Mouse (Mus musculus) CH12.LX (cell line): ENCODE measurements around the gene Rad9a. TPM values are rescaled to one million over a fixed set of nuclear protein-coding genes. Genes with fewer than 3 reads are reported as not detected.

ENCODE experiments used
- DNase-seq: peaks from one replicate; pipeline ENCODE4 v3.0.0-alpha.2; 2013; ENCODE audit errors: extremely low read depth
- H3K27ac ChIP-seq: 2 replicates; pipeline ENCODE4 v1.5.1; 2012; ENCODE audit warnings: low read depth, mild to moderate bottlenecking, control low read depth, moderate library complexity; ENCODE audit not compliant: insufficient read depth
- H3K27me3 ChIP-seq: replicated peaks from 2 replicates; pipeline ENCODE3; 2012; ENCODE audit warnings: inconsistent platforms
- H3K36me3 ChIP-seq, 2 experiments: replicated peaks in 1 of 2; 2 replicates each; pipeline versions ENCODE3 to v1.6.1; 2012; ENCODE audit warnings: inconsistent platforms in 1 of 2, low read length in 1 of 2, mild to moderate bottlenecking in 1 of 2, mixed read lengths in 1 of 2, moderate library complexity in 1 of 2; ENCODE audit not compliant: control insufficient read depth in 1 of 2, insufficient read depth in 1 of 2
- H3K4me1 ChIP-seq, 2 experiments: 2 replicates each; pipeline ENCODE4 v1.6.1; 2012; ENCODE audit warnings: inconsistent platforms in 1 of 2, moderate library complexity in 1 of 2; ENCODE audit not compliant: insufficient read depth in 2 of 2, control insufficient read depth in 1 of 2
- H3K4me2 ChIP-seq: 2 replicates; pipeline ENCODE4 v1.6.1; 2012; ENCODE audit warnings: low read depth, mild to moderate bottlenecking, control low read depth; ENCODE audit not compliant: poor library complexity, insufficient read depth, severe bottlenecking
- H3K4me3 ChIP-seq, 3 experiments: fragments of 150-350 bp in 1 of 3; sonication (generic) in 1 of 3; replicated peaks in 1 of 3; 2 replicates each; pipeline versions ENCODE3 to v1.5.1; 2011 to 2012; ENCODE audit warnings: low read depth in 2 of 3, low read length in 2 of 3, mild to moderate bottlenecking in 2 of 3, moderate library complexity in 2 of 3, control low read depth in 1 of 3, improper control_type of control experiment in 1 of 3, inconsistent platforms in 1 of 3, mixed read lengths in 1 of 3; ENCODE audit not compliant: poor library complexity in 1 of 3
- H3K79me2 ChIP-seq: replicated peaks from 2 replicates; pipeline ENCODE4 v1.6.1; 2012; ENCODE audit warnings: mild to moderate bottlenecking, moderate library complexity; ENCODE audit not compliant: control insufficient read depth, poor library complexity, insufficient read depth, severe bottlenecking; ENCODE audit errors: extremely low read depth
- H3K9ac ChIP-seq: 2 replicates; pipeline ENCODE4 v1.6.1; 2012; ENCODE audit warnings: low read depth, mild to moderate bottlenecking, control low read depth, moderate library complexity; ENCODE audit not compliant: insufficient read depth
- H3K9me3 ChIP-seq: replicated peaks from 2 replicates; pipeline ENCODE3; 2012; ENCODE audit warnings: low read length, inconsistent platforms, mixed read lengths
- CHD1 ChIP-seq: IDR thresholded peaks from 2 replicates; pipeline ENCODE4 v1.6.1; 2012; ENCODE audit warnings: low read depth, low read length, improper control_type of control experiment, inconsistent platforms
- CHD2 ChIP-seq: IDR thresholded peaks from 2 replicates; pipeline ENCODE4 v1.6.1; 2011; ENCODE audit warnings: low read length, improper control_type of control experiment
- CTCF ChIP-seq, 2 experiments: IDR thresholded peaks in 1 of 2; conservative IDR thresholded peaks in 1 of 2; 2 replicates each; pipeline ENCODE4 v1.5.1; 2011 to 2012; ENCODE audit warnings: low read depth in 2 of 2, low read length in 2 of 2, improper control_type of control experiment in 1 of 2, inconsistent platforms in 1 of 2, mild to moderate bottlenecking in 1 of 2, moderate library complexity in 1 of 2
- ELF1 ChIP-seq: IDR thresholded peaks from 2 replicates; pipeline ENCODE4 v1.6.1; 2014; ENCODE audit warnings: low read depth, mild to moderate bottlenecking, inconsistent platforms, low read length, improper control_type of control experiment
- EP300 ChIP-seq: IDR thresholded peaks from 2 replicates; pipeline ENCODE4 v1.6.1; 2011; ENCODE audit warnings: low read length, improper control_type of control experiment
- ETS1 ChIP-seq: conservative IDR thresholded peaks from 2 replicates; pipeline ENCODE4 v1.6.1; 2012; ENCODE audit warnings: low read depth, mild to moderate bottlenecking, inconsistent platforms, low read length, improper control_type of control experiment, moderate library complexity
- HCFC1 ChIP-seq: IDR thresholded peaks from 2 replicates; pipeline ENCODE4 v1.6.1; 2012; ENCODE audit warnings: low read depth, mild to moderate bottlenecking, inconsistent platforms, low read length, improper control_type of control experiment
- IRF4 ChIP-seq: IDR thresholded peaks from 2 replicates; pipeline ENCODE4 v1.6.1; 2014; ENCODE audit warnings: low read depth, mild to moderate bottlenecking, inconsistent platforms, low read length, improper control_type of control experiment
- JUND ChIP-seq: conservative IDR thresholded peaks from 2 replicates; pipeline ENCODE4 v1.6.1; 2011; ENCODE audit warnings: low read depth, low read length, improper control_type of control experiment
- KAT2A ChIP-seq: IDR thresholded peaks from 2 replicates; pipeline ENCODE4 v1.6.1; 2012; ENCODE audit warnings: low read length, improper control_type of control experiment, inconsistent platforms; ENCODE audit not compliant: insufficient replicate concordance
- MAFK ChIP-seq: IDR thresholded peaks from 2 replicates; pipeline ENCODE4 v1.6.1; 2011; ENCODE audit warnings: low read length, improper control_type of control experiment; ENCODE audit not compliant: insufficient replicate concordance
- MAZ ChIP-seq: IDR thresholded peaks from 2 replicates; pipeline ENCODE4 v1.6.1; 2012; ENCODE audit warnings: low read depth, mild to moderate bottlenecking, inconsistent platforms, low read length, improper control_type of control experiment, moderate library complexity
- MEF2A ChIP-seq: IDR thresholded peaks from 2 replicates; pipeline ENCODE4 v1.6.1; 2014; ENCODE audit warnings: low read depth, mild to moderate bottlenecking, inconsistent platforms, low read length, improper control_type of control experiment, borderline replicate concordance
- MXI1 ChIP-seq: IDR thresholded peaks from 2 replicates; pipeline ENCODE4 v1.6.1; 2011; ENCODE audit warnings: mild to moderate bottlenecking, low read depth, low read length, improper control_type of control experiment
- MYC ChIP-seq: IDR thresholded peaks from 2 replicates; pipeline ENCODE4 v1.6.1; 2011; ENCODE audit warnings: low read depth, mild to moderate bottlenecking, improper control_type of control experiment, low read length
- NELFE ChIP-seq: IDR thresholded peaks from 2 replicates; pipeline ENCODE4 v1.6.1; 2011; ENCODE audit warnings: low read depth, low read length, improper control_type of control experiment
- NRF1 ChIP-seq: IDR thresholded peaks from 2 replicates; pipeline ENCODE4 v1.6.1; 2014; ENCODE audit warnings: low read depth, mild to moderate bottlenecking, inconsistent platforms, low read length, improper control_type of control experiment, moderate library complexity
- PAX5 ChIP-seq: IDR thresholded peaks from 2 replicates; pipeline ENCODE4 v1.6.1; 2012; ENCODE audit warnings: low read length, inconsistent platforms, mixed read lengths
- POLR2A ChIP-seq: IDR thresholded peaks from 2 replicates; pipeline ENCODE4 v1.6.1; 2011; ENCODE audit warnings: low read depth, mild to moderate bottlenecking, improper control_type of control experiment, low read length
- POLR2AphosphoS2 ChIP-seq: IDR thresholded peaks from 2 replicates; pipeline ENCODE4 v1.6.1; 2011; ENCODE audit warnings: low read depth, low read length, improper control_type of control experiment
- RCOR1 ChIP-seq: conservative IDR thresholded peaks from 2 replicates; pipeline ENCODE4 v1.6.1; 2012; ENCODE audit warnings: low read depth, mild to moderate bottlenecking, inconsistent platforms, low read length, improper control_type of control experiment
- SIN3A ChIP-seq: IDR thresholded peaks from 2 replicates; pipeline ENCODE4 v1.6.1; 2012; ENCODE audit warnings: low read length, improper control_type of control experiment, inconsistent platforms
- TBP ChIP-seq: conservative IDR thresholded peaks from 2 replicates; pipeline ENCODE4 v1.6.1; 2011; ENCODE audit warnings: low read depth, low read length, improper control_type of control experiment
- TCF12 ChIP-seq: IDR thresholded peaks from 2 replicates; pipeline ENCODE4 v1.6.1; 2014; ENCODE audit warnings: low read depth, mild to moderate bottlenecking, inconsistent platforms, low read length, improper control_type of control experiment
- USF1 ChIP-seq: IDR thresholded peaks from 2 replicates; pipeline ENCODE4 v1.6.1; 2014; ENCODE audit warnings: low read depth, mild to moderate bottlenecking, inconsistent platforms, low read length, improper control_type of control experiment
- USF2 ChIP-seq: conservative IDR thresholded peaks from 2 replicates; pipeline ENCODE4 v1.6.1; 2011; ENCODE audit warnings: low read depth, low read length, improper control_type of control experiment
- ZKSCAN1 ChIP-seq: IDR thresholded peaks from 2 replicates; pipeline ENCODE4 v1.6.1; 2012; ENCODE audit warnings: low read depth, inconsistent platforms, low read length, improper control_type of control experiment, borderline replicate concordance
- ZMIZ1 ChIP-seq: IDR thresholded peaks from 2 replicates; pipeline ENCODE4 v1.6.1; 2012; ENCODE audit warnings: low read depth, mild to moderate bottlenecking, inconsistent platforms, low read length, improper control_type of control experiment
- ZNF384 ChIP-seq: IDR thresholded peaks from 2 replicates; pipeline ENCODE4 v1.6.1; 2012; ENCODE audit warnings: low read depth, low read length, improper control_type of control experiment, inconsistent platforms
- dilution Hi-C: fragments of 300-500 bp; cut with MboI; formaldehyde crosslinking; loops from 2 replicates; pipeline ENCODE4 v1.14.3; 2020; ENCODE audit warnings: low sequenced_read_pairs; ENCODE audit not compliant: extremely low pct_unique_long_range_greater_than_20kb, extremely low pct_ligation_motif_present
- in situ Hi-C: fragments of 300-500 bp; cut with MboI; formaldehyde crosslinking; loops from 3 replicates; pipeline ENCODE4 v1.14.3; 2019; ENCODE audit warnings: low sequenced_read_pairs, low pct_ligation_motif_present, low pct_unique_long_range_greater_than_20kb, mixed read lengths
- polyA plus RNA-seq: library from polyadenylated mRNA; unstranded; fragments of >175 nt; gene quantifications from 2 replicates; pipeline ENCODE4 v1.2.1, GENCODE M21; 2012; ENCODE audit warnings: low read depth; ENCODE audit not compliant: insufficient read length
- total RNA-seq, 2 experiments: library from RNA; depleted of rRNA; stranded (reverse); fragments of 300-350 nt in 1 of 2; fragments of >200 nt in 1 of 2; gene quantifications; 2 replicates each; pipeline ENCODE4 v1.2.3; 2012 to 2014

Gene Rad9a
- total and polyA plus RNA-seq, 3 experiments, result 14.3 to 20.5 (median 20.0) TPM

DNA sequence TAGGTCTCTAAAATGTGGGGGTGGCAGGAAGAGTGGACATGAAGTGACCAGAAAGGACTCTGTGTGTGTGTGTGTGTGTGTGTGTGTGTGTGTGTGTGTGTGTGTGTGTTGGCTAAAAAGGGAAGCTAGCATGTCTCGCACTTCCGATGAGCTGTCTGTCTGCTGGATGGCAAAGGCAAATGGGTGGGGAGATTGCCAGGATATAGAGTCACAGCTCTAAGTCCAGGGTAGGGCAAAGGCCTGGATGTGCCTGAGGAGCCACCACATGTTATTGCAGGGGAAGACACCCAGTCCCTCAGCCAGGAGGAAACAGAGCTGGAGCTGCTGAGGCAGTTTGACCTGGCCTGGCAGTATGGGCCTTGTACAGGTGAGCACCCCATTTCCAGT is 30.7 kb upstream of the Rad9a start:
- DNase-seq, result peak; percentile 33
- H3K4me1 ChIP-seq, result peaks cover 24 to 53% of the 10 kb centered on the region in 2 experiments
- in situ Hi-C loops, result no loop called here

DNA sequence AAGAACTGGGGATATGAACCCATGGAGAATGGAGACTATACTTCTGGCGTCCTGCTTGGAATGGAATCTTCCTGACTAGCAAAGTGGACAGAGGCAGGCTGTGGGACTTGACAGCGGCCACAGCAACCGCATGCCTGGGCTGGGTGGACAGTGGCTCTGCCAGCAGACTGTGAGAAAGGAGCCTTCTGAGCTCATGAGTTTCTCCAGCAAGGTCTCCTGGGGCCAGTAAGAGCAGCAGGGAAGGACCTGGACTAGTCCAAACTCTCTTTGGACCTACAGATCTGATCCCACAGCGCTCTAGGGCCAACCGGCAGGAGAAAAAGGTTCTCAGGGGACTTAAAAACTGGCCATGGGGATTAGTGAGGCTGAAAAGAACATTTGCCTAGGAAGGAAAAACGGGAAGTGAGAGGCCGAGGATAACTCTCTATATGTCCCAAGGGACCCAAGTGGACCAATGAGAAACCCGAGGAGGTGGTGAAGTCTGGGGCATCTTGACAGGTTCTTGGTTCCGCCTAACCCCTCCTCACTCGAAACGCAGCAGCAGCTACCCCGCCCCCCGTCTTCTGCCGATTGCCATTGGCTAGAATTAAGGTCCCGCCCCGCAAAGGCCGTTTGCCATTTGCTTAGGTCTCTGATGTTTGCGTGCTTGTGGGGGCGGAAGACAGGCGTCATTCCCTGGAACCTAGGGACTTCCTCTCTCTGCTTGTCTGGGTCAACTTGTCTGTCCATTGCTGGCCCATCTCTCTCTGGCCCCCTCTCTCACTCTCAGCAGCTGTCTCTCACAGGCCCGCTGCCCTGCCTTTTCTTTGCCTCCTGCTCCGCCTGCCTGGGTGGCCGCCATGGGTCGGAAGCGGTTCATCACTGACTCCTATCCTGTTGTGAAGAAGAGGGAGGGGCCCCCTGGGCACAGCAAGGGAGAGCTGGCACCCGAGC is 30.1 kb upstream of the Rad9a start, which contains the start of gene Pold4:
Pold4 (plus strand) TSS at position 647 of the 933 bp plus-strand sequence.
- Histone ChIP-seq H3K9me3 (no peaks in the 10 kb centered on the region), H3K27ac (peak within 1 kb of the TSS; percentile 88), H3K27me3 (peaks cover 8% of the 10 kb centered on the region), H3K4me2 (peak within 1 kb of the TSS; percentile 95), H3K4me3 (peak within 1 kb of the TSS; percentile 63 to 75 (median 68)), H3K9ac (peak within 1 kb of the TSS; percentile 82), H3K4me1 (peaks cover 24 to 57% of the 10 kb centered on the region in 2 experiments), H3K79me2 (no peaks in the 10 kb centered on the region), H3K36me3 (peaks cover 0 to 5% of the 10 kb centered on the region in 2 experiments)
- TF ChIP-seq TCF12 (peak; percentile 79), SIN3A (peak; percentile 72), IRF4 (peak; percentile 97), NRF1 (0 out of 2 replicates have a peak, but pooled peaks have one; percentile 3), ZNF384 (no peak), MAZ (peak; percentile 76; the same call in 1 of the 2 replicates), MEF2A (peak; percentile 85), POLR2AphosphoS2 (peak; percentile 80; the same call in 1 of the 2 replicates), EP300 (peak; percentile 91), ZKSCAN1 (no peak), TBP (no peak; the same call in 1 of the 2 replicates), MAFK (peak; percentile 85), USF1 (no peak), CHD1 (0 out of 2 replicates have a peak, but pooled peaks have one; percentile 43), JUND (peak; percentile 28; the same call in 1 of the 2 replicates), ELF1 (peak; percentile 88), CHD2 (peak; percentile 79), HCFC1 (peak; percentile 67), ETS1 (peak; percentile 88), ZMIZ1 (peak; percentile 43; the same call in 1 of the 2 replicates), RCOR1 (peak; percentile 95), NELFE (peak; percentile 76), MYC (0 out of 2 replicates have a peak, but pooled peaks have one; percentile 23), POLR2A (peak; percentile 64; the same call in 1 of the 2 replicates), MXI1 (peak; percentile 48; the same call in 1 of the 2 replicates), KAT2A (peak; percentile 86; the same call in 1 of the 2 replicates), PAX5 (no peak), CTCF (conservative IDR thresholded peaks at IDR 0.05 in 1 of 2, IDR thresholded peaks at IDR 0.05 in 1 of 2; ENCODE audit: low read depth in 2 of 2, low read length in 2 of 2) (no peak)
- in situ Hi-C loops (no loop called here), dilution Hi-C loops (no loop called here)
- peak; percentile 99 for DNase-seq

More for the DNA sequence above, 30.7 kb upstream of the Rad9a start:
- H3K9me3 ChIP-seq, result no peaks in the 10 kb centered on the region
- peak overlapping the region; percentile 63 to 75 (median 68) for H3K4me3 ChIP-seq
- TF ChIP-seq MEF2A (0 out of 2 replicates have a peak, but pooled peaks have one; percentile 23), SIN3A (0 out of 2 replicates have a peak, but pooled peaks have one; percentile 6), ZNF384 (no peak), CHD1 (0 out of 2 replicates have a peak, but pooled peaks have one; percentile 24), USF2 (no peak)
- H3K4me2 ChIP-seq, result peak overlapping the region; percentile 82
- dilution Hi-C loops, result no loop called here
- H3K9ac ChIP-seq, result peak overlapping the region; percentile 82
- peak overlapping the region; percentile 88 for H3K27ac ChIP-seq
- H3K36me3 ChIP-seq, result peaks cover 0 to 5% of the 10 kb centered on the region in 2 experiments
- no peaks in the 10 kb centered on the region for H3K79me2 ChIP-seq
- H3K27me3 ChIP-seq, result peaks cover 6% of the 10 kb centered on the region
